Mouse (Mus musculus) myocyte (in vitro differentiated cells): ENCODE data around the gene Endou.

Source experiments
- CEBPB ChIP-seq: IDR thresholded peaks from 2 replicates; pipeline ENCODE4 v1.6.1; 2011; ENCODE audit warnings: mild to moderate bottlenecking, moderate library complexity; ENCODE audit not compliant: poor library complexity, insufficient read depth, severe bottlenecking
- E2F4 ChIP-seq: IDR thresholded peaks from one replicate; pipeline ENCODE4 v1.6.1; 2011; ENCODE audit warnings: mild to moderate bottlenecking, control low read depth, moderate library complexity; ENCODE audit not compliant: insufficient read depth
- MAX ChIP-seq: IDR thresholded peaks from one replicate; pipeline ENCODE4 v1.6.1; 2011; ENCODE audit warnings: low read depth, mild to moderate bottlenecking, control low read depth
- MYOD1 ChIP-seq, 3 experiments: IDR thresholded peaks; one replicate each; pipeline ENCODE4 v1.6.1; 2011; ENCODE audit warnings: control low read depth in 2 of 3, low read depth in 2 of 3, mild to moderate bottlenecking in 2 of 3, moderate library complexity in 1 of 3; ENCODE audit not compliant: insufficient read length in 2 of 3, control insufficient read depth in 1 of 3
- MYOG ChIP-seq, 3 experiments: IDR thresholded peaks; one replicate each; pipeline ENCODE4 v1.6.1; 2011; ENCODE audit warnings: control low read depth in 2 of 3, low read depth in 2 of 3, mild to moderate bottlenecking in 2 of 3; ENCODE audit not compliant: insufficient read length in 2 of 3, control insufficient read depth in 1 of 3, insufficient read depth in 1 of 3
- POLR2A ChIP-seq: IDR thresholded peaks from one replicate; pipeline ENCODE4 v1.6.1; 2011; ENCODE audit warnings: low read depth, mild to moderate bottlenecking, control low read depth, moderate library complexity; ENCODE audit not compliant: insufficient read length
- POLR2AphosphoS2 ChIP-seq: IDR thresholded peaks from one replicate; pipeline ENCODE4 v1.6.1; 2011; ENCODE audit warnings: low read depth, control low read depth; ENCODE audit not compliant: insufficient read length
- REST ChIP-seq: IDR thresholded peaks from one replicate; pipeline ENCODE4 v1.6.1; 2011; ENCODE audit warnings: mild to moderate bottlenecking, control low read depth, moderate library complexity; ENCODE audit not compliant: insufficient read depth, insufficient read length
- SRF ChIP-seq: IDR thresholded peaks from one replicate; pipeline ENCODE4 v1.6.1; 2011; ENCODE audit warnings: low read depth; ENCODE audit not compliant: control insufficient read depth, insufficient read length
- TCF12 ChIP-seq: IDR thresholded peaks from one replicate; pipeline ENCODE4 v1.6.1; 2011; ENCODE audit warnings: mild to moderate bottlenecking, control low read depth; ENCODE audit not compliant: poor library complexity, insufficient read depth, severe bottlenecking
- USF1 ChIP-seq: IDR thresholded peaks from one replicate; pipeline ENCODE4 v1.6.1; 2011; ENCODE audit warnings: low read depth, mild to moderate bottlenecking, control low read depth, moderate library complexity

GRCm38 (mm10) chr15:97727048-97727447 lies 4.1 kb downstream of the Endou start:
- TF ChIP-seq POLR2AphosphoS2, result no peak
- TF ChIP-seq POLR2A, result no peak
- TF ChIP-seq TCF12, result no peak
- no peak for TF ChIP-seq MAX
- TF ChIP-seq E2F4, result no peak
- no peak for TF ChIP-seq REST
- peak; percentile 74 for TF ChIP-seq CEBPB
- TF ChIP-seq MYOD1 (IDR thresholded peaks at IDR 0.05; ENCODE audit: control insufficient read depth in 1 of 3, insufficient read length in 2 of 3, low read depth in 2 of 3), result no peak
- TF ChIP-seq SRF, result no peak
- peak; percentile 52 for TF ChIP-seq USF1
- TF ChIP-seq MYOG (IDR thresholded peaks at IDR 0.05; ENCODE audit: control insufficient read depth in 1 of 3, insufficient read depth in 1 of 3, insufficient read length in 2 of 3, low read depth in 2 of 3), result peak in 1 of 3 experiments; percentile 7
